Mouse (Mus musculus) megakaryocyte progenitor cell, adult 5-6 weeks (primary cell): ENCODE data around the gene Rasgrp1. TPM values are rescaled to one million over a fixed set of nuclear protein-coding genes. Genes with fewer than 3 reads are reported as not detected.

Source experiments
- ATAC-seq: replicated peaks from 2 replicates; pipeline ENCODE4 v1.8.0; 2016; ENCODE audit warnings: mild to moderate bottlenecking, moderate TSS enrichment, inconsistent platforms; ENCODE audit not compliant: poor library complexity
- total RNA-seq, 2 experiments: library from RNA; stranded (forward) in 1 of 2; stranded (reverse) in 1 of 2; fragments of 157-497, 149-512 nt in 1 of 2; fragments of 200-1000 nt in 1 of 2; gene quantifications; 2 replicates each; pipeline versions ENCODE4 v1.2.3 to v1.2.4; 2015 to 2017

Rasgrp1 gene
- total RNA-seq (2015) (0.07 TPM in 1 of 2 replicates, not detected in the other), total RNA-seq (2017) (not detected in 2 replicates)

DNA sequence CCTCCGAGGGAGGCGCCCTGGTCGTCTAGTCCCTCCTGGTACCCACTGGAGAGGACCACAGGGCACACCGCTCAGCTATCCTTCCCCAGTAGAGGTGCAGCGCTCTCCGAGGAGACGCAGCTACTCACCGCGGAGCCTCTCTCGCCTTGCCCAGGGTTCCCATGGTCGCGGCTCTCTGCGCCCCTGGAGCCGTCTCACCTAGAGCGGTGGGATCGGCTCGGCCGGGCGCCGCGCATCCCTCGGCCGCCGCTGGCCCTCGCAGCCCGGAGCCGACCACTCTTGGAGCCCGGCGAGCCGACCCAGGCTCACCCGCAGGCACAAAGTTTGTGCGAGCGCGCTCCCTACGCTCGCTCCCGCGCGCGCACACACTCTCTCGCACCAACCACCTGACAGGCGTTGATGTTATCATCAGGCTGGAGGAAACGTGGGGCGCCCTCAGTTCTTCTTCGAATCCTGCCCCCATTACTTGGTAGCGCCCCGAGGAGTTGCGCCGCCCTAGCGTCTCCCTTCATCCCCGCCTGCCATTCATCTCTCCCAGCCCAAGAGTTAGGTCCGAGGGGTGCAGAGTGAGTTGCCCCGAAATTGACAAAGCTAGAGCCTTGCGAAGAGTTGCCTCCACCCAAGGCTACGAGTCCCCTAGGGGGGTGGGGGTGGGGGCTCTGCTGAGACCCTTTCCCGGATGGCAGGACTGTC is at the start of gene Rasgrp1:
TSS of gene Rasgrp1 (minus strand) at position 455 of the 693 bp plus-strand sequence.
- ATAC-seq, result peak; percentile 34

DNA sequence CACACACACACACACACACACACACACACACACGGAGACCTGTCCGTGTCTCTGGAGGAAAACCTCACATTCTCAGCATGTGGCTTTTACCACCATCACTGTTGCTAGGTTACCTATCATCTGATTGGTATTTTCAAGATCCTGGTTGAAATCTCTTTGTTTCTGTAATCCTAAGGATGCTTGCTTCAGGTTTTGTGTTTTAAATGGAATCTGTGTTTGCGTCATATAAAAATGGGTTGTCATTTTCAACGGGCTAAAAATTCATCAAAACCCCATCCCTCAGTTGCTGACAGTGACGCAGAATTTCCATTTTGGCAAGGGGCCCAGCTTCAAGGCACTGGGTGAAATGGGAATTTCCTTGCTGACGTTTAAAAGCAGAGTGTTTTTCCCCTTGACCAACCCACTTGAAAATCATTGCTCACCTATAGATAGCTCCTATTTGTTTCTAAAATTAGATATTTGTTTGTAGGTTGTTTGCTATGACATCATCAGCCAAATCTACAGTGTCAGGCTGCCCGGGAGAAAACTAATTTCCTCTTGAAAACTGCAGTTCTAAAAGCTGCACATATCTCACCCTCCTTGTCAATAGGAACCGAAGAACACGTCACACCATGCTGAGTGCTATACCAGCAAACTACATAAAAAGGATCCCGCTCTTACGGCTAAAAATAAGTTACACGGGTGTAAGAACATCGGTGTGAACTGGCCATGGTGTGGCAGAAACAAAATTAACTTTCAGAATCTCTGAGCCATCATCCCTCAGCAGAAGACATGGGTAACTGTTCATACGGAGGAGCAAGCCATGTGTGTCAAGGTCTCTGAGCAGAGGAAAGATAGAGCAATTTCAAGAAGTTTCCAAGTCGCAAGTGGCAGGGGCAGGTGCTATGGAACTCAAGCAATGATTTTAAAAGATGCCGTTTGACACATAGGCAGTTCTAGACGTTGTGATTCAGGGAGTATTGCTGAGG is 47.4 kb upstream of the Rasgrp1 start:
- ATAC-seq, result no peak

DNA sequence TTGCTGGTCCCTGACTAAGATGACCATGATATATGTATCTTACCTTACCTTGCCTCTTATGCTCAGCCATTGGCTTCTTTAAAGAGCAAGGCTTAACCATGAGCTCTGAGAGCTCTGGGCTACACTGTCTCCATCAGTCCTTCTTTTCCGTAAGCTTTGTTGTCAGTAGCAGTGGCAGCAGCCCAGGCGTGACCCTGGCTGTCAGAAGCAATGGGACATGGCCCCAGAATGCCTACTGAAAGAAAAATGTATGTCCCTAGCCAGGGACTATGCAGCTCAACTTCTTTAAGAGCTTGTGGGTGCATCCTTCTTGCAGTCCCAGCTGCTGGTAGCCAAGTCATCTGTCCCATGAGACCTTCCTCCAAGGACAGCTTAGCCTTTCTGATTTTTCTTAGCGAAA is 46.7 kb upstream of the Rasgrp1 start:
- ATAC-seq, result no peak

DNA sequence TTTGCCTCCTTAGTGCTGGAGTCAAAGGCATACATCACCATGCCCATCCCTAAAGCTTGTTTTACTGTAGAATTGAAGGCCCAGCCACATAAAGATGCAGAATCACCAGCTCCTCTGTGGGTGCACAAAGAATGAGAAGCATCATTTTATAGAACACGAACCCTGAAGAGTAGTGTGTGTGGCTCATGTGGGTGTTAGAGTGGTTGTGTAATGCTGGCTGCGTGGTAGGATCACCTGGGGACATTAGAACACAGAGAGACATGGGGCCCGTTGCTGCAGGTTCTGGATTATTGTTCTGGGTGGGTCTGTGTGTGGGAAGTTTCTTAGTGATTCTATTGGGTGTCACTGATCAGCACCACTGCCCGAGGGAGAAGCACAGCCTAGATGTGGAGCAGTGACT is 45.3 kb upstream of the Rasgrp1 start:
- no peak for ATAC-seq

DNA sequence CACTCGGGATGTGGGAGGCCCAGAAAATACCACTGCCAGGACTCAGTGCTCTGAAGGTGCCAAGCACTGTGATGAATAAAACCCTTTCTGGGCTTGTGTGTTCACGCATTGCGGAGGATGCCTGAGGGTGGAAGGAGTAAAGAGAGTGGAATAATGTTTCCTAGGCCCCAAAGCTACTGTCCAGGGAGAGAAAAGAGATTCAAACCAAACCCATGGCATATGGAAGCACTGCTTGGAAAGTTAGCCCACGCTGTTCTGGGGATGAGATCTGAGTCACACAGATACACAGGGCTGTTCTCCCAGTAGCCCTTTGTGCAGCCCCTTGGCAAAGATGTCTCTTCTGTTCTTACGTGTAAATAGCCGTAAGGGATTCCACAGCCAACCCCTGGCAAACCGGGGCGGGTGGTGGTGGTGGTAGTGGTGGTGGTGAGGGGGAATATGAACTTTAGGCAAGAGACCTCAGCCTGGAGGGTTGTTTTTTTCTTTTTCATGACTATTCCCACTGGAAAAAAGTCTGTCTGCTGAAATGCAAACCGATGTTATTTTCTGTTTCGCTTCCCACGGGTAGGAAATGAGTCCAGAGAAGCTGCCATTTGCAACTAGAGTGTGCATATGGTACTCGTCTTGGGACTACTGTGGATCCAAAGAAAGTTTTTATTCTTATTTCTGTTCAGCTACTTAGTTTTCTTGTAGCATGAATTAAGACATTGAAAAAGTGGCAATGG is 44.3 kb upstream of the Rasgrp1 start:
- no peak for ATAC-seq

DNA sequence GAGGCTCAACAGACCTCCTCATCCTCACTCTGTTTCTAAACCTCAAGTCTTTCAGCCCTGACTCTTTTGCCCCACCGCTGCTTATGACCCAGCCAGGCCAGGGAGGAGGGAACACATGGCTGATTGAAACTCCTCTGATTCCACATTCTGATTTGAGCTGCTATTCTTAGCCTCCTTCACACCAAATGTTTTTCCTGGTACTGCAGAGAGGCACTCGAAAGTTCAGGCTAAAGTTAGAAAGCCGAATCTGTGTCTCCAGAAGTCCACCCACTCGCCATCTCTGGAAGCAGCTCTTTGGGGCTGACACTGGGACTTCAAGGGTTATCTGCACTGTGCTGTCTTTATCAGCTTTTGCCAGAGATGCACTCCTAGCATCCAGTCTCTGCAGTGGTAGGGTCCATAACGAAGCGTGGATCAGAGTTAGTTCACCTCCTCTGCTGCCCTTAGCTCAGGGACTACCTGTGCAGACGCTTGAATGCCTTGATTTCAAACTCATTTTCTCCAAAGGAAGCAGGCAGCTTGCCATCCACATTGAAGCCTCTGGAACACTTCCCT is 43.3 kb upstream of the Rasgrp1 start:
- no peak for ATAC-seq

DNA sequence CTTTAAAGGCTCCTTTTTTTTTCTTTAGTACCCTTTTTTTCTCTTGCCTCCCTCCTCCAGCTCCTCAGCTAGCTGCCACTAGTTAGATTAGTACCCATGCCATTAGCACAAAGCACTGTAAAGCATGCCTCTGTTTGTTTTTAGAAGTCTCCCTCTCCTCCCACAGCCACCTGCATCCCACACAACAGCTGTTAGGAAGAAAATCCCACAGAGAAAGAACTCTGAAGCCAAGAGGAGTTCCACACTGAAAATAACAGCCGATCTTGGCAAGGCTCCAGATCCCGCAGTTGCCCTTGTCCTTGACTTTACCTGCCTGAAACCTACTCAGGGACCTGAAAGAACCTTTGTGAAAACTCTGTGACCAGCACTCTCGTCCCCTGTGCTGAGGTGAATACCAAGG is 38.5 kb upstream of the Rasgrp1 start:
- no peak for ATAC-seq

DNA sequence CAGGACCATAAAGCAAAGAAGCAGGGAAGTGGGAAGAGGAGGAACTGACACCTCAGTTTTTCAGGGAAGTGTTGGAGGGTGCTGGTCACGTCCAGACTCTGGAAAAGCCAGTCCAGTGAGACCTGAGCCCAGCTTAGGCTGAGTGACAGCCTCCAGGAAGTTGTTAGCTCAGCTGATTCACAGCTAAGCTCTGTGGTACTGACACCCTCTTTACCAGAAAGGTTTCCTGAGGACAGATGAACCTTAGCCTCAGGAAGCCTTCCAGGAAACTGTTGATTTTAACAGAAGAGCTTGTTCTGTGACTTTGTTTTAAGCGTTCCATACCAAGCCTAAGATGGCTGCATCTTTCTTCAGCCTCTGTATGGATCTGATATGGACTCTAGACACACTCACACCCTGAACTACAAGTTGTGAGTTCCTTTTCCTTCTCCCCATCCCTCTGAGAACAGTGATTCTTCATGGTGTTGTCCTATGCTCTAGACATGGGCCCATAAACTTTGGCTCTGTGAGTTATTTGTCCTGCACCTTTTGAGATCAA is 31.6 kb upstream of the Rasgrp1 start:
- no peak for ATAC-seq

DNA sequence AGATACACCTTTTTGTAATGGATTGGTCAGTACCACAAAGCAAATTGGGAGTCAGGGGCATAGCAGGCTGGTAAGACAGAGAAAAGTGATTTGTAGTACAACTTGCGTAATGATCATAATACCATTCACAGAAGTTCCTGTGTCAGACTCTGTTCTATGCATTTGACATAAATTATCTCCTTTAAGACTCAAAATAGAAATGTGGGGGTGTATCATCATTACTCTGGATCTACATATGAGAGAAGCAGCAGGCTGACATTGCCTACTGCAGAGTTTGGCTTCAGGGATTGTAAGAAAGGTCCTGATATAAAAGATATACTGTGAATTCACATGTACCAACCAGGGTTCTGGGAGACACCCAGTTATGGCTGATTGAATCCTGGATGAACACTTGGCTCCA is 28.9 kb upstream of the Rasgrp1 start:
- ATAC-seq, result no peak

DNA sequence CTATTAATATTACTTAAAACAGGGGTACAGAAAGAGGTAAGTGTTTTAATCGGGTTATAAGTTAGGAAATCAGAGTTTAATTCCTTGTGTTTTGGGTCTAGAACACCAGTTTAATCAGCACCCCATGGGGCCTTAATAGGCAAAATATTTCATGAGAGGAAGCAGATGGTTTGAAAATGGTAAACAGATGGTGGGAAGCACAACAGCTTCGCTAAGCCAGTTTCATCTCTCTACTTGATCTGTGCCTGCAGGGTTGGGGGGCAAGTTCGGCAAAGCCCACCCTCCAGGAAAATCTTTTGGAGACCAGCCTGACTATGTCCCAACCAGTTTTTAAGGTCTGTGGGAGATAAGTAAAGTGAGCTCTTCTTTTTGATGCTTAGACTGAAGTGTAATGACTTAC is 23.7 kb upstream of the Rasgrp1 start:
- no peak for ATAC-seq

DNA sequence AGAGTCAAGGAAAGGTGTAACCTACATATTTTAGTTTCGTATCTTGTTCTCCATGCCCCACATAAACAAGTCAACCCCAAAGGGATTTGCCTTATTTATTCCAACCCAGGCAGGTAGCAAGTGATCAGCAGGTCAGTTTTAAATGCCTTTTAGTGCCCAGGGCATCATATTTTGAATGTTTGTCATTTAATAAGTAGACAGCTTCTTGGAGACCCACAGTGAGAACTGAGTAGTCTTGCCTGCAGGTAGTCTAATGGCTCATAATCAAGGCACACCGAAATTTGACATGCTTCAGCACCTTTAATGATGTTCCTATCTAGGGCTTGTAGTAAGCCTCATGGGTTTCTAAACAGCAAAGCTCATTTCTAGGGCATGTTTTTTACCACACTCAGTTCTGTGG is 21.3 kb upstream of the Rasgrp1 start:
- no peak for ATAC-seq

DNA sequence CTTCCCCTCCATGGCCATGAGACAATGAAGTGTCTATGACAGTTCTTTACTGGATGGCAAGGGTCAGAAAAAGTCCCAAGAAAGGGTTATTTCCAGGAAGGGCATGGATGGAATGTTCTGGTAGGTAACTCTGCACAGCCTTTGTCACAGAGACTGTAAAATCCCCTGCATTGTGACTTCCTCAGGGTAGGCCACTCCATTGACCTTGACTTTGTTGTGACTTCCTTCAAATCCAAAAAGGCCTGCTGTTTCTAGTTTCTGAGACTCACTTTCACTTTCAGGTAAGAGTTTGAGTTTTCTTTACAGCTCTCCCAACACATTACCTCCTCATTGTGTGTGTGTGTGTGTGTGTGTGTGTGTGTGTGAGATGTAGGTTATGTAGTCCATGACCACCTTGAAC is 15.1 kb upstream of the Rasgrp1 start:
- no peak for ATAC-seq

DNA sequence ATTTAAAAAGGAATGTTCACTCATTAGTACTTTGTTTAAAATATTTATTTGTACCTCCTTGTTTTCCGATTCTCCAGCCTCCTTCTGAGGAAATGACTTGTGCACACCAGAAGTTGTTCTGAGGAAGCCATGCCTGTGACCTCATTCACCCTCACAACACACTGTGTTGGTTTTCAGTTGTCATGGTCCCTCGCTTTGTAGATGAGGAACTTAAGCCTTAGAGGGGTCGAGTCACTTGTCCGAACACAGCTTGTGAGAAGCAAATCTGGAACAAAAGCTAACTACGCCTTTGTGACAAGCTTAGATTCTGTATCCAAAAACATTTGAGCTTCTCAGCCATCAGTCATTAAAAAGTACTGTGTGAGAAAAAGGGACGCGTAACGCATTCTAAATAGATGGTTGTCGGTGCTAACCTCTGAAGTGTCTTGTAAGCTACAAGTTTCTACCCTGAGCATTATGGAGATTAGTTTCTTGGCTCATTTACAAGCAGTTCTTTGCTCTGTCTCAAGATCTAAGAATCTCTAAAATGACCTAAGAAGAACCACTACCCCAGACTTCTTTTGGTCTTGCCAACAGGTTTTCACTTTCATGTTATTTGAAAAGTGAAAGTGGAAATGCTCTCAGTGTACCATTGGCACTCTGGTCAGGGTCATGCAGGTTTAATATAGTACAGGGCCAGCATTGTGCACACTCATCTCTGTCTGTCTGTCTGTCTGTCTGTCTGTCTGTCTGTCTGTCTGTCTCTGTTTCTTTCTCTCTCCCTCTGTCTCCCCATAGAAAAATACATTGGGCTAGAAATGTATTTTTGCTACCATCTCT is 9.7 kb upstream of the Rasgrp1 start:
- ATAC-seq, result peak; percentile 73

DNA sequence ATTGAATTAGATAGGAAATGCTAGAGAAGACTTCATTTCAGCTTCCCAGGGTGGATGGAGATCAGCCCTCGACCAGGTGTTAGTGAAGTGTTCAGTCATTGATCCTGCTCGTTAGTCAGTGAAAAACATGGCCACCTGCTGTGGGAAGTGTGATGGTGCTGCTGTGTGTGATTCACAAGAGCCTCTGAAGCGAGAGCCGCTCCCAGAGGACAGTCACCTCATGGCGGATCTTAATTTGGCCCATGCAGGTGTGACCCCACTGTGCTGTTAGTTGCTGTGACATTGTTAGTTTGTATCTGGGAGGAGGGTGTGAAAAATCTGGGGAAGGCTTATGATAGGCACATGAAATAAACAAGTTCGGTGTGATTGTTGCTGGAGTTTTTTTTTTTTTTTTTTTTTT is 7.3 kb upstream of the Rasgrp1 start:
- ATAC-seq, result no peak

DNA sequence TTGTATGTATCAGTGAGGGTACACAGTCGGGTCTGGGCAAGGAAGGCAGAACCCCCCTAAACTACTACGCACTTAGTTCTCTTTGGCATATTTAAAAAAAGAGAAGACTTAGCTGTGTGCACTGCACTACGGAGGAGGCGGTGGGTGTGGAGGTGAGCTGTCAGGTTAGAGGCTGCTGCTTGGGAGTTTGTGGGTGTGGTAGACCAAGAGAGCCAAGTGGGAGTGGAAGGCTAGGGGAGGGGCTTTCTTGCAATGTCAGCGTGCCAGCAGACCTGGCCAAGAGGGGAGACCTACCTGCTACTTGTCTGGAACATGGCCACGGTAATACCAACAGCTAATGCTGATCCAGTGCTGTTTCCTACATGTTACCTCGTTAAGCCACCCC is 431 bp upstream of the Rasgrp1 start:
- ATAC-seq, result no peak

DNA sequence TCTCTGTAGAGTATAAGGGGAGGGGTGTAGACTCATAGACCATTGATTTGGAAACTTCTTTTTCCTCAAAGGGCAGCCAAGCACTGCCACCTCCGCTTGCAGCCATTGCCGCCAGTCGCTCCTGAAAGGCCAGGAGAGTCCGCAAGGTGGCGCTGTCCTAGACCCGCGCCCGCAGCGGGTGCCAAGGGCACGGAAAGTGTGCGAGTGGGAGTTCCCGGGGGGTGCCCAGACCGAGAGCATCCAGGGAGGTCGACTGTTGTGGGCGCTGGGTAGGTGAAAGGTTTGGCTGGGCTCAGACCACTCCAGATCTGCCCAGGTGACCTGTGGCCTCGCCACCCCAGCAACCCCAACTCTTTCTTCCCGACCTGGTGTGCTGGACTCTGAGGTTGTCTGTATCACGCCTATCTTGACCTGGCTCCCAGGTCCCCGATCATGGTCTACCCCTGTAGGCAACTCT is 683 bp downstream of the Rasgrp1 start:
- ATAC-seq, result peak; percentile 86

DNA sequence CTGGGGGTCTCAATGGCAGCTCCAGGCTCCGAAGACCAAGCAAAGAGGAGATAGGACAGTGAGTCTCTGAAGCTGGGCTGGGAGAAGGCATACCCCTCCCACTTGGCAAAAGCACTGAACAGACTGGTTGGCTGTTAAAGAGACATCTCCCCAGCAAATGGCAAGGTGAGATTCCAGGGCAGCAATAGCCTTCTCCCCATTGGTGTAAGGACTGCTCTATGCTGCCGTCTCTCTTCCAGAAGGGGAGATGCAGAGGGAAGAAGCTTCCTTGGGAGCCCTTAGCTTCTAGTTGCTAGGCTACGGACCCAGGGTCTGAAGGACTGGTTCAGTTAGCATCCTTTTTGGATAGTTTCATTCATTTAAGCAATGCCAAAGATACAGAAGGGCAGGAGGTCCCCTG is 4.3 kb downstream of the Rasgrp1 start:
- ATAC-seq, result no peak

DNA sequence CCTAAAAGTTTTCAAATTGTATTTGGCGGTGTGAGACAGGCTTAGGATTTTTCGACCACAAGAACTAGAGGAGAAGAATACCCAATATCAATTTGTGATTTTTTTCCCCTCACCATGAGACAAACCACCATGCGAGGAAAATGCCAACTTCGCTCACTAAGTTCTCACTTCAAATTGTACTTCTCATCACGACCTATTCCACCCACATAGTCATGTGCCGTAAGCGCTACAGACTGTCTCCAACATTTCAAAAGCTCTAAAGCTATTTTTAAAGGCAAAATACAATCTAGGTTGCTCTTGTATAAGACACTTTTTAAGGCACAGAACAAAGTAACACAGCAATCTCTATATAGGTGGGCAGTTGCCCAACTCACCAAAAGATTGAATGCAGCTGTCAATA is 4.9 kb downstream of the Rasgrp1 start:
- no peak for ATAC-seq

DNA sequence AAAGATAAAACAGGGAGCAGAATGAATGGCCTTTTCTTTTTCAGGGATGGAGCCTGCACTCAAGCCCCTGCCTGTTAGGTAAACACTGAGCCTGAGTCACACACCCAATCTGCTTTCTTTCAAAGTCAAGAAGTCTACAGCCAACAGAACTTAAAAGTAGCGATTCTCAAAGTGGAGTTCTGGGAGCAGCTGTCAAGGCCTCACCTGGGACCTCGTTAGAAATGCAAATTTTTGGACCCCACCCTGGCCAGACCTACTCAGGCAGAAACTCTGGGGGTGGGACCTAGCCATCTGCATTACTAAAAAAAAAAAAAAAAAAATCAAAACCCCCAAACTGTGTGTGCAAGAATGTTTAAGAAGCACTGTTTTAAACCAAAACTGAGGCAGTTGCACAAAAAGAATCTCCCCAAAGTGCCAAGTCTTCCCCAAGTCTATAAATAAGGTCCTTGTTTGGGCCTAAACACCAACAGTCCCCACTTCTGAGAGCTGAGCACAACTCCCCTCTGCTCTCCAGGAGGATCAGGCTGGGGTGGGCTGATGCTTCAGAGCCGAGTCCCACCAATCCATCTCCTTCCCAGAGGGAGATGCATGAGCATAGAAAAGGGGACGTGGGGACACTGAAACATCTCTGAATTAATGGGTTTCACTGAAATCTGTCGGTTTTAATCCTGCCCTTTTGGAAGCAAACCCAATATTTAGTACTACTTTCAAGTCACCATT is 5.7 kb downstream of the Rasgrp1 start:
- no peak for ATAC-seq
